Mouse (Mus musculus): ENCODE data around the gene Gm47985. TPM values are rescaled to one million over a fixed set of nuclear protein-coding genes. Genes with fewer than 3 reads are reported as not detected.
"Not testable (repeated sequence)": the region's sequence is repeated elsewhere in the genome, so short reads cannot be mapped to it uniquely, and the experiment has no call there.

The Gm47985 gene
- 0.34 and 0.47 TPM in 2 replicates for polyA plus RNA-seq (2015; fragmentation: Nextera tagmentation; extraction: Ambion mirVana)

GRCm38 (mm10) chr1:151182266-151182665 lies at the start of gene Gm47985:
Gm47985 (plus strand) TSS chr1:151182537.
- not testable (repeated sequence) for H3K27ac ChIP-seq; H3K9me3 ChIP-seq; H3K4me3 ChIP-seq; H3K4me2 ChIP-seq (replicated peaks); ATAC-seq (ENCODE audit: low FRiP score, low read depth); H3K9ac ChIP-seq; H3K36me3 ChIP-seq; H3K27me3 ChIP-seq; H3K4me1 ChIP-seq
- WGBS, result 100% methylated on average over 1 of the region's 7 CpGs

- Histone ChIP-seq H3K27me3 (no peaks in the 10 kb centered on the region), H3K27ac (no peak overlapping the region), H3K9ac (no peak overlapping the region), H3K4me3 (no peak overlapping the region), H3K36me3 (no peaks in the 10 kb centered on the region), H3K9me3 (no peaks in the 10 kb centered on the region), H3K4me2 (replicated peaks) (no peak overlapping the region), H3K4me1 (no peaks in the 10 kb centered on the region)
- 89% methylated on average over 7 of the region's 7 CpGs for WGBS
- ATAC-seq (ENCODE audit: low FRiP score, low read depth), result no peak
Measured at GRCm38 (mm10) chr1:151132686-151133085, 49.7 kb upstream of the Gm47985 start.

- H3K4me2 ChIP-seq (replicated peaks), result no peak overlapping the region
- peaks cover 8% of the 10 kb centered on the region for H3K4me1 ChIP-seq
- ATAC-seq (ENCODE audit: low FRiP score, low read depth), result no peak
- H3K27ac ChIP-seq, result no peak overlapping the region
- no peaks in the 10 kb centered on the region for H3K36me3 ChIP-seq
- no peaks in the 10 kb centered on the region for H3K27me3 ChIP-seq
- H3K9ac ChIP-seq, result no peak overlapping the region
- no peak overlapping the region for H3K4me3 ChIP-seq
- WGBS, result 74% methylated on average over 6 of the region's 6 CpGs
- no peaks in the 10 kb centered on the region for H3K9me3 ChIP-seq
Measured at GRCm38 (mm10) chr1:151138388-151138787, 43.9 kb upstream of the Gm47985 start.

- peak; percentile 71; the same call in 1 of the 2 replicates for ATAC-seq (ENCODE audit: low FRiP score, low read depth)
Measured at GRCm38 (mm10) chr1:151140956-151141355, 41.4 kb upstream of the Gm47985 start.

GRCm38 (mm10) chr1:151144471-151145146 lies 37.7 kb upstream of the Gm47985 start:
- WGBS, result 60% methylated on average over 6 of the region's 6 CpGs

More at GRCm38 (mm10) chr1:151140956-151141355, 41.4 kb upstream of the Gm47985 start:
- H3K4me2 ChIP-seq (replicated peaks), result no peak overlapping the region
- no peaks in the 10 kb centered on the region for H3K36me3 ChIP-seq
- H3K4me1 ChIP-seq, result peaks cover 8% of the 10 kb centered on the region
- H3K27ac ChIP-seq, result no peak overlapping the region; the same call in 1 of the 2 replicates
- no peaks in the 10 kb centered on the region for H3K9me3 ChIP-seq
- WGBS, result 17% methylated on average over 3 of the region's 3 CpGs
- H3K27me3 ChIP-seq, result no peaks in the 10 kb centered on the region
- H3K4me3 ChIP-seq, result no peak overlapping the region
- no peak overlapping the region for H3K9ac ChIP-seq

GRCm38 (mm10) chr1:151147801-151148200 lies 34.5 kb upstream of the Gm47985 start:
- Histone ChIP-seq H3K4me1 (peaks cover 4% of the 10 kb centered on the region; the same call in 1 of the 2 replicates), H3K4me3 (no peak overlapping the region), H3K9ac (no peak overlapping the region), H3K9me3 (no peaks in the 10 kb centered on the region), H3K4me2 (replicated peaks) (no peak overlapping the region), H3K27ac (no peak overlapping the region), H3K36me3 (no peaks in the 10 kb centered on the region), H3K27me3 (no peaks in the 10 kb centered on the region)
- no peak for ATAC-seq (ENCODE audit: low FRiP score, low read depth)

More at GRCm38 (mm10) chr1:151144471-151145146, 37.7 kb upstream of the Gm47985 start:
- peaks cover 8% of the 10 kb centered on the region for H3K4me1 ChIP-seq
- H3K9me3 ChIP-seq, result no peaks in the 10 kb centered on the region
- no peaks in the 10 kb centered on the region for H3K27me3 ChIP-seq
- no peak overlapping the region for H3K4me3 ChIP-seq
- no peak overlapping the region for H3K4me2 ChIP-seq (replicated peaks)
- H3K27ac ChIP-seq, result no peak overlapping the region
- no peaks in the 10 kb centered on the region for H3K36me3 ChIP-seq
- H3K9ac ChIP-seq, result no peak overlapping the region
- ATAC-seq (ENCODE audit: low FRiP score, low read depth), result no peak

GRCm38 (mm10) chr1:151150211-151150610 lies 32.1 kb upstream of the Gm47985 start:
- Histone ChIP-seq H3K9ac (no peak overlapping the region), H3K4me1 (peaks cover 4% of the 10 kb centered on the region; the same call in 1 of the 2 replicates), H3K27me3 (no peaks in the 10 kb centered on the region), H3K4me2 (replicated peaks) (no peak overlapping the region), H3K36me3 (no peaks in the 10 kb centered on the region), H3K4me3 (no peak overlapping the region), H3K27ac (no peak overlapping the region), H3K9me3 (no peaks in the 10 kb centered on the region)
- ATAC-seq (ENCODE audit: low FRiP score, low read depth), result no peak
- 92% methylated on average over 7 of the region's 7 CpGs for WGBS

GRCm38 (mm10) chr1:151151089-151151488 lies 31.2 kb upstream of the Gm47985 start:
- Histone ChIP-seq H3K27ac (no peak overlapping the region), H3K36me3 (no peaks in the 10 kb centered on the region), H3K4me2 (replicated peaks) (no peak overlapping the region), H3K4me3 (no peak overlapping the region), H3K9me3 (no peaks in the 10 kb centered on the region), H3K27me3 (no peaks in the 10 kb centered on the region), H3K4me1 (peaks cover 4% of the 10 kb centered on the region; the same call in 1 of the 2 replicates), H3K9ac (no peak overlapping the region)
- WGBS, result 81% methylated on average over 2 of the region's 2 CpGs
- ATAC-seq (ENCODE audit: low FRiP score, low read depth), result no peak

GRCm38 (mm10) chr1:151153056-151153652 lies 29.2 kb upstream of the Gm47985 start:
- no peaks in the 10 kb centered on the region for H3K9me3 ChIP-seq
- H3K4me1 ChIP-seq, result peaks cover 9% of the 10 kb centered on the region; the same call in 1 of the 2 replicates
- no peak overlapping the region for H3K9ac ChIP-seq
- H3K4me2 ChIP-seq (replicated peaks), result no peak overlapping the region
- no peak for ATAC-seq (ENCODE audit: low FRiP score, low read depth)
- WGBS, result 85% methylated on average over 6 of the region's 6 CpGs
- no peaks in the 10 kb centered on the region for H3K36me3 ChIP-seq
- no peaks in the 10 kb centered on the region for H3K27me3 ChIP-seq
- H3K27ac ChIP-seq, result no peak overlapping the region
- no peak overlapping the region for H3K4me3 ChIP-seq

GRCm38 (mm10) chr1:151154131-151154530 lies 28.2 kb upstream of the Gm47985 start:
- H3K27ac ChIP-seq; H3K27me3 ChIP-seq; ATAC-seq (ENCODE audit: low FRiP score, low read depth); H3K4me2 ChIP-seq (replicated peaks); H3K4me3 ChIP-seq; H3K36me3 ChIP-seq; H3K9me3 ChIP-seq; H3K9ac ChIP-seq; H3K4me1 ChIP-seq: not testable (repeated sequence)
- WGBS, result 91% methylated on average over 9 of the region's 9 CpGs

- Histone ChIP-seq H3K36me3 (no peaks in the 10 kb centered on the region), H3K4me2 (replicated peaks) (no peak overlapping the region), H3K27ac (no peak overlapping the region), H3K9me3 (no peaks in the 10 kb centered on the region), H3K4me1 (peaks cover 11% of the 10 kb centered on the region; the same call in 1 of the 2 replicates), H3K4me3 (no peak overlapping the region), H3K9ac (no peak overlapping the region), H3K27me3 (no peaks in the 10 kb centered on the region)
- 90% methylated on average over 3 of the region's 3 CpGs for WGBS
- no peak for ATAC-seq (ENCODE audit: low FRiP score, low read depth)
Measured at GRCm38 (mm10) chr1:151156129-151156528, 26.2 kb upstream of the Gm47985 start.

GRCm38 (mm10) chr1:151156777-151157632 lies 25.3 kb upstream of the Gm47985 start:
- no peak for ATAC-seq (ENCODE audit: low FRiP score, low read depth)

More at GRCm38 (mm10) chr1:151156777-151157632, 25.3 kb upstream of the Gm47985 start:
- Histone ChIP-seq H3K9me3 (no peaks in the 10 kb centered on the region), H3K4me1 (peaks cover 9% of the 10 kb centered on the region; the same call in 1 of the 2 replicates), H3K9ac (no peak overlapping the region), H3K36me3 (no peaks in the 10 kb centered on the region), H3K4me3 (no peak overlapping the region), H3K27ac (no peak overlapping the region), H3K4me2 (replicated peaks) (no peak overlapping the region), H3K27me3 (no peaks in the 10 kb centered on the region)
- 76% methylated on average over 7 of the region's 7 CpGs for WGBS

All from limb, embryonic 13.5 days (tissue).